Mouse (Mus musculus) CH12.LX (cell line): ENCODE results near the gene LTO1.

Source experiments
- E2F4 ChIP-seq: IDR thresholded peaks from 2 replicates; pipeline ENCODE4 v1.6.1; 2011; ENCODE audit warnings: low read depth, low read length, improper control_type of control experiment; ENCODE audit not compliant: insufficient replicate concordance
- EP300 ChIP-seq: IDR thresholded peaks from 2 replicates; pipeline ENCODE4 v1.6.1; 2011; ENCODE audit warnings: low read length, improper control_type of control experiment
- POLR2A ChIP-seq: IDR thresholded peaks from 2 replicates; pipeline ENCODE4 v1.6.1; 2011; ENCODE audit warnings: low read depth, mild to moderate bottlenecking, improper control_type of control experiment, low read length
- ZC3H11A ChIP-seq: IDR thresholded peaks from 2 replicates; pipeline ENCODE4 v1.6.1; 2012; ENCODE audit warnings: low read depth, mild to moderate bottlenecking, inconsistent platforms, low read length, improper control_type of control experiment

GRCm38 (mm10) chr7:144911121-144911520 is 3.8 kb upstream of the LTO1 start:
- no peak for TF ChIP-seq EP300
- no peak for TF ChIP-seq POLR2A
- no peak for TF ChIP-seq ZC3H11A
- no peak for TF ChIP-seq E2F4
